25 mouse cellular contexts compared by ENCODE assay signal in genomic region chr1:184275396-184275795, GRCm38 (mm10).
DNase-seq lines count a peak whose midpoint lies in the region; ATAC-seq and TF ChIP-seq lines count a peak whose summit lies in the region.
"Had no signal": no experiment of that assay in that cellular context is flagged by ENCODE, and none has a peak within 500 bp of the region (broad histone marks: within the 10 kb centered on the region; RNA-seq: fewer than 3 reads in every experiment).

No protein-coding gene starts in this region.

- H3K9me3 ChIP-seq in intestine, embryonic 16.5 days (ENCODE audit: control insufficient read depth, low read length): no peaks in the 10 kb centered on the region
- no peaks in the 10 kb centered on the region for H3K9me3 ChIP-seq in stomach, embryonic 16.5 days (replicated peaks; ENCODE audit: control insufficient read depth, low read length)
- no peaks in the 10 kb centered on the region for H3K9me3 ChIP-seq in forebrain, embryonic 11.5 days (ENCODE audit: control insufficient read depth, low read length)
- H3K9me3 ChIP-seq: forebrain, embryonic 10.5 days; hindbrain, embryonic 10.5 days had no signal

- H3K4me2 ChIP-seq in intestine, embryonic 16.5 days (ENCODE audit: low read depth, low read length): no peak overlapping the region
- no peak overlapping the region for H3K4me2 ChIP-seq in stomach, embryonic 16.5 days (ENCODE audit: low read depth, low read length)
- no peak overlapping the region for H3K4me2 ChIP-seq in forebrain, embryonic 11.5 days (ENCODE audit: low read depth, low read length, severe bottlenecking)
- H3K4me2 ChIP-seq: heart, embryonic 11.5 days; hindbrain, embryonic 14.5 days had no signal

- no peak overlapping the region for H3K9ac ChIP-seq in liver, adult 2 months (ENCODE audit: low read depth, low read length)
- no peak overlapping the region for H3K9ac ChIP-seq in intestine, embryonic 16.5 days (ENCODE audit: low read depth, low read length)
- H3K9ac ChIP-seq in stomach, embryonic 16.5 days (ENCODE audit: low read length): no peak overlapping the region
- no peak overlapping the region for H3K9ac ChIP-seq in forebrain, embryonic 11.5 days (ENCODE audit: low read length)
- H3K9ac ChIP-seq: forebrain, postnatal 0 days; hindbrain, embryonic 14.5 days had no signal

- DNase-seq in liver, adult 2 months (ENCODE audit: extremely low read depth, low read depth, low spot score): no peak
- no peak for DNase-seq in liver
- no peak for DNase-seq in forebrain, embryonic 11.5 days (ENCODE audit: low spot score)
- no peak for DNase-seq in adrenal gland, adult 2 months
- no peak for DNase-seq in lung, postnatal 10 days
- DNase-seq: adrenal gland, postnatal 10 days; adrenal gland, postnatal 36 days; cerebellum, adult 18-20 months; cerebellum, adult 9-10 months; cerebellum, postnatal 14 days; forebrain, postnatal 0 days; gastrocnemius, adult 2 months; gastrocnemius, postnatal 14 days; heart, adult 18-20 months; heart, postnatal 36 days had no signal

- WGBS in liver, adult 2 months: 64% methylated on average over 3 of the region's 3 CpGs
- WGBS in intestine, embryonic 16.5 days: 72% methylated on average over 3 of the region's 3 CpGs
- 87% methylated on average over 3 of the region's 3 CpGs for WGBS in stomach, embryonic 16.5 days
- WGBS in forebrain, embryonic 11.5 days: 92% methylated on average over 3 of the region's 3 CpGs

- H3K27me3 ChIP-seq in liver, adult 2 months (ENCODE audit: control insufficient read depth, insufficient read depth, low read length): no peaks in the 10 kb centered on the region
- H3K27me3 ChIP-seq in intestine, embryonic 16.5 days (replicated peaks; ENCODE audit: control insufficient read depth, insufficient read depth, low read length): no peaks in the 10 kb centered on the region
- no peaks in the 10 kb centered on the region for H3K27me3 ChIP-seq in stomach, embryonic 16.5 days (ENCODE audit: control insufficient read depth, insufficient read depth, low read length)
- H3K27me3 ChIP-seq in forebrain, embryonic 11.5 days (ENCODE audit: control insufficient read depth, insufficient read depth, low read length): no peaks in the 10 kb centered on the region

- H3K4me1 ChIP-seq in liver, adult 2 months (ENCODE audit: control insufficient read depth, insufficient read depth, low read length): no peaks in the 10 kb centered on the region
- H3K4me1 ChIP-seq in intestine, embryonic 16.5 days (ENCODE audit: control insufficient read depth, insufficient read depth, low read length): 0 out of 2 replicates have a peak, but pooled peaks cover 2% of the 10 kb centered on the region
- H3K4me1 ChIP-seq in stomach, embryonic 16.5 days (ENCODE audit: control insufficient read depth, insufficient read depth, low read length): no peaks in the 10 kb centered on the region
- H3K4me1 ChIP-seq in forebrain, embryonic 11.5 days (replicated peaks; ENCODE audit: control insufficient read depth, insufficient read depth, low read length): no peaks in the 10 kb centered on the region
- H3K4me1 ChIP-seq: forebrain, embryonic 10.5 days; hindbrain, embryonic 10.5 days had no signal

- no peak for TF ChIP-seq CTCF in liver, adult 2 months (IDR thresholded peaks at IDR 0.05; ENCODE audit: low read depth, low read length)

- no peaks in the 10 kb centered on the region for H3K36me3 ChIP-seq in liver, adult 2 months (ENCODE audit: control insufficient read depth, insufficient read depth, low read length)
- no peaks in the 10 kb centered on the region for H3K36me3 ChIP-seq in intestine, embryonic 16.5 days (ENCODE audit: control insufficient read depth, insufficient read depth, low read length)
- H3K36me3 ChIP-seq in stomach, embryonic 16.5 days (ENCODE audit: control insufficient read depth, insufficient read depth, low read length): no peaks in the 10 kb centered on the region
- no peaks in the 10 kb centered on the region for H3K36me3 ChIP-seq in forebrain, embryonic 11.5 days (ENCODE audit: control insufficient read depth, insufficient read depth, low read length)
- H3K36me3 ChIP-seq: forebrain, embryonic 10.5 days; hindbrain, embryonic 10.5 days had no signal

- H3K79me2 ChIP-seq in liver, adult 2 months (ENCODE audit: control insufficient read depth, insufficient read depth, low read length): no peaks in the 10 kb centered on the region

- H3K27ac ChIP-seq in liver, adult 2 months (replicated peaks; ENCODE audit: insufficient read depth, low read depth, low read length): peak overlapping the region; percentile 59
- no peak overlapping the region for H3K27ac ChIP-seq in intestine, embryonic 16.5 days (ENCODE audit: low read length)
- H3K27ac ChIP-seq in stomach, embryonic 16.5 days (ENCODE audit: low read length): no peak overlapping the region
- H3K27ac ChIP-seq in forebrain, embryonic 11.5 days (ENCODE audit: low read depth, low read length): no peak overlapping the region
- H3K27ac ChIP-seq: forebrain, embryonic 10.5 days; gastrocnemius, adult 2 months; hindbrain, embryonic 10.5 days; hindbrain, embryonic 14.5 days; hindbrain, postnatal 0 days had no signal

- H3K4me3 ChIP-seq in liver, adult 2 months (ENCODE audit: insufficient read depth, low read depth, low read length): no peak overlapping the region
- no peak overlapping the region for H3K4me3 ChIP-seq in intestine, embryonic 16.5 days (ENCODE audit: low read length)
- no peak overlapping the region for H3K4me3 ChIP-seq in stomach, embryonic 16.5 days (replicated peaks; ENCODE audit: low read length)
- no peak overlapping the region for H3K4me3 ChIP-seq in forebrain, embryonic 11.5 days (ENCODE audit: low read depth, low read length)
- H3K4me3 ChIP-seq: forebrain, embryonic 10.5 days; gastrocnemius, adult 2 months; hindbrain, embryonic 10.5 days had no signal

- TF ChIP-seq POLR2A in liver, adult 2 months (IDR thresholded peaks at IDR 0.05; ENCODE audit: extremely low read depth, insufficient read depth, low read length): no peak

- ATAC-seq in intestine, embryonic 16.5 days: peak; percentile 59
- 0 out of 2 replicates have a peak, but pooled peaks have one; percentile 12 for ATAC-seq in stomach, embryonic 16.5 days (ENCODE audit: insufficient read depth, low FRiP score)
- no peak for ATAC-seq in forebrain, embryonic 11.5 days (replicated peaks; ENCODE audit: low FRiP score)
- ATAC-seq: CD4-positive, CD25-positive, alpha-beta regulatory T cell, adult 4 months; forebrain, embryonic 14.5 days; forebrain, postnatal 0 days; hindbrain, postnatal 0 days; inflammation-experienced regulatory T-cells, adult 6 months had no signal
